Mouse (Mus musculus) layer of hippocampus, adult 11-12 months (tissue): ENCODE results near the gene Scn1b.

ENCODE experiments used
- DNase-seq: peaks from one replicate; pipeline ENCODE4 v3.0.0; 2022; ENCODE audit warnings: low spot score

Gene Scn1b

GRCm38 (mm10) chr7:31115182-31115581, 11.6 kb downstream of the Scn1b start, which contains the start of gene Hpn:
Hpn (minus strand) TSS chr7:31115290.
- no peak for DNase-seq

GRCm38 (mm10) chr7:31114646-31115045, 12.2 kb downstream of the Scn1b start:
- DNase-seq = no peak

GRCm38 (mm10) chr7:31113800-31114199, 13.0 kb downstream of the Scn1b start:
- no peak for DNase-seq

DNA sequence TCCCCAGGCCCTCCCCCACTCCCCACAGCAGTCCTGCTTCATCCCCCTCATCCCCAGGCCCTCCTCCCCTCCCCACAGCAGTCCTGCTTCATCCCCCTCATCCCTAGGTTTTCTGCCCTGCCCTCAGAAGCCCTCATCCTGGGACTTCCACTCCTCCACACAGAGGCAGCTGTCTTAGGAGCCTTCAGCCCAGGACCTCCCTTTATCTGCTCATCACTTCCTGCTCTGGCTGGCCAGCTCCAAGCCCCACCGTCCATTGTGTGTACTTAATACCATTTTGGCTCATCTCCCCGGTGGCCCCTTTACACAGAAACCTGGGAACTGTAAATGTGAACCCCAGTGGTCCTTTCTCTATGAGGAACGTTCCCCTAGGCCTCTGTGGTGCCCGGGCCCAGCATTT, 14.8 kb downstream of the Scn1b start:
- no peak for DNase-seq

- DNase-seq = no peak
Measured at GRCm38 (mm10) chr7:31110861-31111385, 15.9 kb downstream of the Scn1b start.

DNA sequence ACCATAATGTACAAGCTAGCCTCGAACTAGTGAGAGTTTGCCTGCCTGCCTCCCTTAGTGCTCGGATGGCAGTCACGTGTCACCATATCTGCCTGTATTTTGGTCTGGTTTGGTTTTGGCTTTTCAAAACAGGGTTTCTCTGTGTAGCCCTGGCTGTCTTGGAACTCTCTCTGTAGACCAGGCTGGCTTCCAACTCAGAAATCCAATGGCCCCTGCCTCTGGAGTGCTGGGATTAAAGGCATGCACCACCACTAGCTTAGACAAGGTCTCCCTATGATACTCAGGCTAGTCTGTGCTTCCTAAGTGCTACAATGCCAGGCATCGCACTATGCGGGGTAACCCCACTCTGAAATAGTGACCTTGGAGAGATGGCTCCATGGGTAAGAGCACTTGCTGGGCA, 17.0 kb downstream of the Scn1b start:
- no peak for DNase-seq

GRCm38 (mm10) chr7:31109091-31109490, 17.7 kb downstream of the Scn1b start:
- DNase-seq = no peak

DNA sequence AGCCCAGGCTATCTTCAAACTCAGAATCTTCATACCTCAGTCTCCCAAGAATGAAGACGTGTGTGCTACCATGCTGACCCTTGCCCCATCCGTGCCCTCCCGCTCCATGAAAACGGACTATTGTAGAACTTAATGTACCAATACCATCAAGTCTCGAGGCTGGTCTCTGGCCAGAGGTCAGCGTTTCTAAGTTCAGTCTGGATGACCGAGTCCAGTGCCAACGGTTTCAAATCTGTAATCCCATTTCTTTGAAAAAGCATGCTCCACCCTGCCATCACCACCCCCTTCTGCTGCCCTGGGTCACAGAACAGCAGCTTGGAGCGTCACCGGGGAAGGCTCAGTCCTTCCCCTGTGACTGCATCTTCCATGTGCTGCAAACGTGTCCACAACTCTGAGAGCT, 19.0 kb downstream of the Scn1b start:
- DNase-seq = no peak

- no peak for DNase-seq
Measured at GRCm38 (mm10) chr7:31106166-31106565, 20.6 kb downstream of the Scn1b start.

DNA sequence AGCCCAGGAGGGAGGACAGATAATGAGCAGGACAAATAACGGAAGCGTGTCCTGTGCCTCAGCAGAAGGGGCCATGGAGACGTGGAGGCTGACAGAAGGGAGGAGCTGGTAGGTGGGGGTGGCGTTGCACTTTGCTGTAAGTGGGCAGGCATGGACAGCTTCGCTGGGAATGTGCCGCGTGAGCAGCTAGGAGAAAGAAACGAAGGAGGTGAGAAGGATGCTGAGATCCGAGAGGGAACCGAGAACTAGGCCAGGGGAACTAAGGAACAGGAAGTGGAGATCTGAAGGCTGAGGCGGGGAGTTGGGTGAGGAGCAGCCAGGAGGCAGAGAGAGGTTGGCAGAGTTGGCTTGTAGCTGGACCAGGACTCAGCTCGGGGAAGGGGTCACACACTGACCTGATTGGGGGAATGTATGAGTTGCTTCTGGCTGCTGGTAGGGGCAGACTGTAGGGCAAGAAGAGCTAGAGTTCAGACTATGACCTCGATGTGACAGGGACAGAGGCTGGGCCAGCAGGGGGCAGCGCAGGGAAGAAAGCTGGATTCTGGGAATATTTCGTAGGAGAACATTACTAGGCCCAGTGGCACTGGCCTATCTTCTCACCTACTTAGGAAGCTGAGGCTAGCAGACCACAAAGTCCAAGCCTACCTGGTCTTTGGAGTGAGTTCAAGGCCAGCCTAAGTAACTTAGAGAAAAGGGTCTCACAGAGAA, 21.6 kb downstream of the Scn1b start:
- peak; percentile 62 for DNase-seq

- DNase-seq = no peak
Measured at GRCm38 (mm10) chr7:31100786-31101185, 26.0 kb downstream of the Scn1b start.

- no peak for DNase-seq
Measured at GRCm38 (mm10) chr7:31099612-31099982, 27.2 kb downstream of the Scn1b start.

- DNase-seq = no peak
Measured at GRCm38 (mm10) chr7:31098697-31099611, 27.8 kb downstream of the Scn1b start.

GRCm38 (mm10) chr7:31097583-31098248, 29.1 kb downstream of the Scn1b start:
- DNase-seq = peak; percentile 94

DNA sequence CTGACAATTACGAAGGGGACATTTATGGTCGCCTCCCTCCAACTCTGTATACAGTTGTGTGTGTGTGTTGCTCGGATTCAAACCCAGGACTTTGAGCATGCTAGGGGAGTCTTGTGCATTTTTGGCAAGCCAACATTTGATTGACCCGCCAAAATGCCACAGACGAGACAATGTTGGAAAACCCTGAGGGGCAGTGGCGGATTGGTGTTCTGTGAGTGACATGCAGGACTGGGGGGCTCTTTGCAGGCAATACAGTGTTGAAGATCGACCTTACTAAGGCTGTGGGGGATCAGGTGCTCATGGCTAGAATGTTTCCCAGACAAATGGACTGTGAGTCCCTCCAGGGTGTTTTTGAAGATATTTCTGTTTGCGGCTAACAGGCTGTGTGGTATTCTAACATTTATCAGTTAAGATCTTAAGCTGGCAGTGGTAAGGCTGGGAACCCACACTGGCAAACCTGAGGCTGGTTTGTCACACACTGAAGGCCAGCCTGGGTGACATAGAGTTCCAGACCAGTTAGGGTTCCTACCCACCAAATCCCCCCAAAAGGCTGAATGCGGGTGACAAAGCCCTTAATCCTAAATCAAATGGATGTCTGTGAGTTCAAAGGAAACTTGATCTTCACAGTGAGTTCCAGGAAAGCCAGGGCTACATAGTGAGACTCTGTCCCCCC, 29.8 kb downstream of the Scn1b start:
- DNase-seq = no peak

GRCm38 (mm10) chr7:31094774-31095501, 31.9 kb downstream of the Scn1b start:
- no peak for DNase-seq

DNA sequence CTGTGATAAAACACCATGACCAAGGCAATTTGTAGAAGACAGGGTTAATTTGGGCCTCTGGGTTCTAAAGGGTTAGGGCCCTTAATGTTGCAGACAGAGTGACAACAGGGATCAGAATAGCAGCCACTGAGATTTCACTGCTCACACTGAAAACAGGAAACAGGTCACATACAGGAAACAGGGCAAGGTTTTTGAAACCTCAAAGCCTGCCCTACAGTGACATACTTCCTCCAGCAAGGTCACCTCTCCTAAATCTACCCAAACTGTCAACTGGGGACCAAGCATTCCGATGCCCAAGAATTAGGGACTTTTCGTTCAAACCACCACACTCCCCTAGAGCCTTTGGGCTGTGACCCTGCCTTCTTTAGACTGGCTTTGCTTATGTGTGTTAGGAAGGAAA, 37.1 kb downstream of the Scn1b start:
- DNase-seq = no peak

DNA sequence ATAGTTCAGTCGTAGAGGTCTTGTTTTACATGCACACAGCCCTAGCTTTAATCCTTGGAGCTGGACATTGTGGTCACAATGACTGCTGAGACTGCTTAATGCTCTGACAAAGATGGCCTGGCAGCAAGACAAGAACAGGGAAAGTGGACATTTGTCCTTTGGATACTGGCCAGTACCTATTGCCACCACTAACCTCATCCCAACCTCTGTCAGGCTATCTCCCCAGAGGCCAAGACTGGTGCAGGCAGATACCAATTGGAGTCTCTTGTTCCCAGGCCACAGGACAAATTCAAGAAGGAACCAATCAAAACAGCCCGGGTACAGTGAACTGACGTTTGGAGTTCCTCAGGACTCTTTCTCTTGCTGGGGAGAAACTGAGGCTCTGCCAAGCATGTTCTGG, 38.6 kb downstream of the Scn1b start:
- DNase-seq = no peak

GRCm38 (mm10) chr7:31087262-31087661, 39.5 kb downstream of the Scn1b start:
- no peak for DNase-seq

GRCm38 (mm10) chr7:31086175-31086755, 40.5 kb downstream of the Scn1b start:
- DNase-seq = no peak

DNA sequence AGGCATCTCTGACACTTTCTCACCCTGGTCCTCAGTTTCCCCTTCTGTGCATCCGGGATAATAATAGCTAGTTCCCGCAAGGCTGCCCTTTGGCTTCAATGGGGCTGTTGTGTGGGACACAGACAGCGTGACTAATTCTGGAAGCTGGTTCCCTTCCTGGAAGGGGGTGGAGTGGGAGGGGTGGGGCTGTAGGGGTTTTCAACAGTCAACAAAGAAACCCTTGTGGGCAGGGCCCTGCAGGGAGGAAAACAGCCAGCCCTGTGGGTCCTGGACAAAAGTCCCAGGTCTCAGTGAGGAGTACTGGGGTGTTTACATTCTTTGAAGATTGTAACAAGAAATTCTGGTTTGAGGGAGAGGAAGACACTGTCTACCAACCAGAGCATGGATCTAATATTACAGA, 41.6 kb downstream of the Scn1b start:
- peak; percentile 69 for DNase-seq
